Mouse (Mus musculus): ENCODE data around the gene Fasl.

The Fasl gene

DNA sequence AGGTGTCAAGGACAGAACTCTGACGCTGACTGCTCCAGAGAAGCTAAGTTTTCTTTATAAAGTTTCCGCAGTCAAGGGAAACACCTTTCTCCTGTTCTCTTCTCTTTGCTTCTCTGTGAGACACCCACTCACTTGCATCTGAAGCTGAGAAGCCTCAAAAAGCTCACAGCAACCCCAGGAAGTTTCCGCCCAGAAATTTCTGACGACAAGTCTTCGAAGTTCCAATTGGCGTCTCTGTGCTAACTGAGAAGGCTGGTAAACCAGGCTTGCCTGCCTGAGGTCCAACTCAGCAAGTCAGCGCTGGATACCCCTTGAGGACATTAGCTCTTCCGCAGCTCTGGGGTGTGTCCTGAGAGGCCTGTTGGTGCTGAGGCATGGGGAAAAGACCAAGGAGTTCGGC, at the start of gene Fasl:
Gene Fasl, minus strand, starts transcription at position 157 of the 400 bp plus-strand sequence.
- in situ Hi-C loops (cut with MseI, MboI), result loop anchor here in 1 of 2 experiments (5.0 kb wide), 1 partner anchor 36 kb away; no protein-coding TSS in a partner anchor

DNA sequence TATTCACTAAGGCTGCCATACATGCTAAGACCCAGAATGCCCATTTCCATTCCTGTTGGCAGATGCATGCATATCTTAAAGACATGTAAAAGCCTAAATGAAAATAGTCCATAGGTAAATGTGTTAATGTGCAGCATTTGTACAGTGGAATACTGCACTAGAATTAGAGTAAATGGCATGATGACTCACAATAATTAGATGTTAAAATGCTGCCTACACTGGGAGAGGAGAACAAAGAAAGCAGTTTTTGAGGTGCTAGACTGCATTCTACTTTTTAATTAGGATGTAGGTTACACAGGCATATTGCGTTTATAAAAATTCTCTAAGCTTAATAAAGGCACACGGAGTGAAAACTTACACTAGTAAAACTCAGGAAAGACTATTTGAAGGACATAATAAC, 38.4 kb upstream of the Fasl start:
- in situ Hi-C loops (cut with MseI, MboI), result no loop called here

DNA sequence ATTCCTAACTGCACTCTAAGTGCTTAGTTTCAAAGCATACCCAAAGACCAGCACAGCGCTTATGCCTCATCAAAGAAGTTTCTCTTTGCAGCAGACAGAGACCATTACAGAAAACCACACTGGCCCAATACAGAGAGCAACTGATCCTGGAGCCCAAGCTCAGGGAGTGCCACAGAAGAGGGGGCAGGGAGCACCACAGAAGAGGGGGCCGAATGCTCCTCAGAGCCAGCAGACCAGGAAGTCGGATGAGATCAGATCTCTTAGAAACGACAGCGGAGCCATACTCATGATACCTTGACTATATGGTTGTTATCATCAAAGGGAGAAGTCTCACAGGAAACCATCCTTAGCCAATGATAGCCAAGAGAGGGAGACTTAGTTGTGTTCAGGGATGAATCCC, 21.1 kb upstream of the Fasl start:
- in situ Hi-C loops (cut with MseI, MboI), result no loop called here

DNA sequence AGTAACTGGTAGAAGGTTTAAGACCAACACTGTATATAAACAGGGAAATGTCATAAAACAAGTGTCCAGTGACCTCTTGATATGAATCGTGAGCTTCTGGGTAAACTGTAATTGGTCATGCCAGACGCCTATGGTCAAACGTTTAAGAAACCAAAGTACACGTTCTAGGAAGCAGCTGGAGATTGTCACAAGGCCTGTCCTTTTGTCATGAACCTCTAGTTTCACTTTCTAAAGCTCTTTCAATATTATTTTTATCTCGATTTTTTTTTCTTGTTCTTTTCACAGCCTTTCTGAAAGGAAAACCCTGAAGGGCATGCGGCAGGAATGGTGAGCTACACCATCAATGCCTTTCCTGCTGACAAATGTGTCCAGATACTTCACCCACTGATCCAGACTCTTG, 20.7 kb upstream of the Fasl start:
- in situ Hi-C loops (cut with MseI, MboI), result no loop called here

DNA sequence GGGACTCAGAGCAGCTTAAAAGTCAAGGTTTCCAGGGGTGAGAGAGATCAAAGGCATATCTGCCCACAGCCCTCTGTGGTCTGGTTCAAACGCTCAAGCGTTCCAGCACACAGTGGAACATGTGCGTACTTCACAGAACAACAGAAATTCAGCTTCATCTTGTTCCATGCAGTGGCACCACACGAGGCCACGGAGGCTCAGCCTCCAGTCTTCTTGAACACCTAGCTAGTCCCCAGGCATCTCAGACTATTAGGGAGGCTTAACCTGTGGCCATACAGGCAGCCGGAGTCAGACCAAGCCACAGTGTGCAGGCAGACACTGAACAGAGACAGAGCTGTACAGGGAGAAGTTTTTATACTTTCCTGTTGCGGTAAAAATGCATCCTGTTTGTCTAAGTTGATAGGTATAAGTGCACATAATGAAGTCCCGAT, 16.3 kb upstream of the Fasl start:
- in situ Hi-C loops (cut with MseI, MboI), result no loop called here

GRCm38 (mm10) chr1:161801321-161801720, 13.0 kb upstream of the Fasl start:
- in situ Hi-C loops (cut with MseI, MboI), result no loop called here

DNA sequence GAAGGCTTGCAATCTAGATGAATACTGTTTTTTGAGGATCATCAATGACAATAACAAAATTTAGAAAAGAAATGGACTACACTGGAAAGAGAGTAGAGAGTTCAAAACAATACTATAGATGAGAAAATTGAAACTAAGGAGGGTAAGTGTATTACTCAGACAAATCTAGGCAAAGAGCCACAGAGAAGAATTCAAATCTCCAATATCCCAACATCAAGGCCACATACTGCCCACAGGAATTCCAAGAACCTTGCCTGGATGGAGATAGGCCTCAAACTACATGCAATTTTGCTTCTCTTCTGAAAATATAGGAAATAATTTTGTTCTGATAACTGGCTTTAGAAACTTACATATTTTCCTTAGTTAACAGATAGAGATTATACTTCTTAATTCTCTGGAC, 12.0 kb upstream of the Fasl start:
- in situ Hi-C loops (cut with MseI, MboI), result no loop called here

- in situ Hi-C loops (cut with MseI, MboI), result no loop called here
Observed at GRCm38 (mm10) chr1:161799791-161800190, 11.5 kb upstream of the Fasl start.

DNA sequence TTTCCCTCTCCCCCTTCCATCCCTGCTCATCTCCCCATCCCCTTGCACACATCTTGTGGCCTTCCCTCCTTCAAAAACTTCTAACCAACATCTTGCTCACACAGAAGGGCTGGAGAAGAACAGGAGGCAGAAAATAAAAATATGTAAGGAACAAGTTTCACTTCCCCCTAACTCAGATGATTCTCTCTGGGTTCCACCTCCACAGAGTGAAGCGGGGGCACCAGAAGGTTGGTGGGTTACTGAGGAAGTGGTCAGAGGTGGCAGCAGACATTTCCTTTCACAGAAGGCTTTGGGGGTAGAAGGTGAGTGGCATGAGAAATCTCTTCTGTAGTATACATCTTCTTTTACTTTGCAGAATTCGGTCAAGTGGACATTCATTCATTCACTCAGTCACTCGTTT, 10.6 kb upstream of the Fasl start:
- in situ Hi-C loops (cut with MseI, MboI), result no loop called here

DNA sequence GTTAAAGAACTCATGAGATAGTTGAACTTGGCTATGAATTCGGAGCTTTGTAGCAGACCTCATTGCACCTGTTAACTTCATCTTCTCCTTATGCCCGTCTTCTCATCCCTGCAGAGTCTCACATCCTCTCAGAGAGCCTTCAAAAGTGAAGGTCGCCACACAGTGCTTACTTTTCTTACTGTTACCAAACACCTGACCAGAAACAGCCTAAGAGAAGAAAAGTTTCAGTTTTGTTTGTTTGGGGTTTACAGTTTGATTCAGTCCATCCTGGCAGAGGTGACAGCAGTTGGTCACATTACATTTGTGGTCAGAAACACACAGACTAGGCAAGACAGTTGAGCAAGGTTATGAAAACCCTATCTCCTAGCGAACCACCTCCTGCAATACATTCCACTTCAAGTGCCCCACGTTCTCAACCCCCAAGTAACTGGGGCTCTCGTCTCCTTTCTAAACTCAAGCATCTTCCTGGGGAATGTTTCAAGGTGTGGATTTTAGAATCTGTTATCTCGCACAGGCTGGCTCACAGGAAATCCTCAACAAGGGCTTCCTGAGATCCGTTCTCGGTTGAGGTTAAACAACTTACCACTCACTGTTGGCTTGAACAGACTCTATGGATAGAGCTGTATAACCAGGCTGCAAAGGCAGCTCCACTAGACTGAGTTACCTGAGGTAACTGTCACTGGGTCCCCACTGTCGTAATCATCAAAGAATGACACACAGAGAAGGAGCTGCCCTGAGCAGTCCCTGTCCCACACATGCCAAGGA, 6.3 kb upstream of the Fasl start:
- in situ Hi-C loops (cut with MseI, MboI), result no loop called here

DNA sequence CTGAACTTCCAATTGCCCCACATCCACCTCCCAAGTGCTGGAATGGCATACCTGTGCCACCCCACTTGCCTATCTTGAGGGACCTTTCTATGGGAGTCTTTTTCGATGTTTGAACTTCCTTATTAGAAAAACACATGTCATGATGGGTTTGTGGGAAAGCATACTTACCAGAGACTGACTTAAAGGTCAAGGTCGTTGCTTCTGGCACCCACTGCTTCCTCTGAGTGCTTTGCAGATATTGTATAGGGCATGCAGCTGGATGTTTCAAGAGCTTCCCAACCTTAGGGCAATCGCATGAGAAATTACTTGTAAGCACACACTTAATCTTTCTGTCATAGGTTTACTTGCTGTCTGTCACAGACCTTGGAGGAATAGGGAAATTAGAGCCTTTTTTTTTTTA, 5.0 kb upstream of the Fasl start:
- in situ Hi-C loops (cut with MseI, MboI), result no loop called here

DNA sequence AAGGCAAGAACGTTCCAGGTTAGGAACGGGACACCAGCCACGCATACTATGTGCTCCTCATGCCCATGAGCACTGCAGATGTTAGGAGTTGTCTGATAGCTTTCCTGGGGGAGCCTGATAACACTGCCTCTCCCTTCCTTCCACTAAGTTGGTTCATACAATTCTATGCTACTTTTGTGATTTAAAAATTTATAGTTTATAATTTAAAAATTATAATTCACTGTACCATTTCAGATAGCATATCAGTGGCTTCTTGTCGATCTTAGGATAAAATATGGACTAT, 4.3 kb upstream of the Fasl start:
- in situ Hi-C loops (cut with MseI, MboI), result no loop called here

DNA sequence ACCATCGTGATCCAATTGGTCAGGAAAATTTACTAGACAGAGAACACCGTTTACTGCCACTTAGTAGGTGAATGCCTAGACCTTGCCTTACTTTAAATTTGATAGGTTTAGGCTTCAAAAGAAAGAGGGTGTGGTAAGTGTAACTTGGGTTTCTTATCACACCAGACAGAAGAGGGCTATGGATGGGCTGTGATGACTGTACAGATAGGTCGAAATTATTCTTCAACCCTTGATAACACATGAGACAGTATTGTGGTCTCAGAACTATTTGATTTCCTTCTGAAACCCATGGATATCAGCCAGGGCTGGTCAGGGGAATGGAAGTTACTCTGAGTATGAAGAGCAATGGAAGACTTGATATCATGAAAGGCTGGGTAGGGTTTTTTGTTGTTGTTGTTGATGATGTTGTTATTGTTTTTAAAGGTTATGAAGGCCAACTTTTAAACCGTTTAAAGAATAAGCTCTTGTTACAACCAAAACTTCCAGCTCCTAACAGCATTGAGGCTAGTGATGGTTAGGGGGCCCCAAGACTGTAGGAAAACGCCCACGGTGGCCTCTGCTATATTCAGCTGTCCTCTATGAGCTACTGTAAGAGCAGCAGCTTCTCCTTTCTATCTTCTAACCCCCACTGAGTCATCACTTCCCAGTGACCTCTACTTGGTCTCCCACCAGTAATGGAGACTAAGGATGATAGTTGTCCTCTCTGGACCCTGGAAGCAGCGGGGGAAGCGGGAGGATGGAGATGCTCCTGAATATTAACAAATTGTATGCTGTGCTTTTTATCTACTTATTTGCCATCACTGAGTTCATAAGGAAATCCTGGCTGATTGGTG, 3.8 kb upstream of the Fasl start:
- in situ Hi-C loops (cut with MseI, MboI), result no loop called here

- in situ Hi-C loops (cut with MseI, MboI), result no loop called here
Observed at GRCm38 (mm10) chr1:161782725-161783124, 5.6 kb downstream of the Fasl start.

DNA sequence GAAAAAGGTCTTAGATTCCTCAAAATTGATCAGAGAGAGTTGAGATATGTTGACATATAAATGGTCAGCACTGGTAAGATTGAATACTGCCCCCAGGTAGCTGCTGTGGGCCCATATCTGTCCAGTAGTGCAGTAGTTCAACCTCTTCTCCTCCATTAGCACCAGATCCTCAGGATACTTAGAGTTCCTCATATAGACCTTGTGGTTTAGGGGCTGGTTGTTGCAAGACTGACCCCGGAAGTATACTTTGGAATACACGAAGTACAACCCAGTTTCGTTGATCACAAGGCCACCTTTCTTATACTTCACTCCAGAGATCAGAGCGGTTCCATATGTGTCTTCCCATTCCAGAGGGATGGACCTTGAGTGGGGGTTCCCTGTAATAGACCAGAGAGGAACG, 6.7 kb downstream of the Fasl start:
- in situ Hi-C loops (cut with MseI, MboI), result no loop called here

- in situ Hi-C loops (cut with MseI, MboI), result no loop called here
Observed at GRCm38 (mm10) chr1:161779057-161779456, 9.2 kb downstream of the Fasl start.

DNA sequence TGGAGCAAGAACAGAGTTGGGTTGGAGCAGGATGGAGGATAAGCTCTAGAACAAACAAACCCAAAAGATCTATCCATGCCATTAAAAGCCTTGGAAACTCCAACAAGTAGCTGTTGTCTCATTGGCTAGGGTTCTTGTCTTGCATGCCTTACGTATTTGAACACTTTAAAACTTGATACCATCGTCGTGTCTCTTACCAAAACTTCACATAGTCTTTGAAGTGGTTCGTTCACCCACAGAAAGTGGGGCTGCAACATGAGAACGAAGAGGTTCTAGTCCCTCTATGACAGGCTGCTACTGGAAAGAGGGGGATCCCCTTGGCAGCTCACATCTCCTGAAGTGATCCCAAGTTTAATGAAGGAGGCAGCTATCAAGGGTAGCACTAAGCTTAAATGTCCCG, 13.1 kb downstream of the Fasl start:
- in situ Hi-C loops (cut with MseI, MboI), result no loop called here

- in situ Hi-C loops (cut with MseI, MboI), result no loop called here
Observed at GRCm38 (mm10) chr1:161771293-161771692, 17.0 kb downstream of the Fasl start.

GRCm38 (mm10) chr1:161769329-161769728, 19.0 kb downstream of the Fasl start:
- in situ Hi-C loops (cut with MseI, MboI), result no loop called here

DNA sequence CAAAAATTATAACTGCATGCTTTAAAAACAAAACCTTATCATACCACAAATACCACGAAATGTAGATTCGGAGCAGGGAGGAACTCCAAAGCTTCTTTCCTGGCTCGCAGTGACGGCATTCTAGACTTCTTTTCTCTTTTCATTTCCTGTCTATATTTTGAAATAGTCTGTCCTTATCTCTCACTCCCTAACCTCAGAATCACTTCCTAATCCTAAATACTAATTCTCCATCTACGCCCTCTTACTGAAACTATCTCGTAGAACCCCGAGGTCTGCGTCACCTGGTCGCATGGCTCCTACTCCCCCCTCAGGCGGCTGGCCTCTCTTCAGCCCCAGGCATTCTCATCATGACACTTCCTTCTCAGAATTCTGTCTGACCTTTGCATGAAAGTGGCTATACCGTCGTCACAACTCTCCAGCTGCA, 21.2 kb downstream of the Fasl start:
- in situ Hi-C loops (cut with MseI, MboI), result no loop called here

- in situ Hi-C loops (cut with MseI, MboI), result no loop called here
Observed at GRCm38 (mm10) chr1:161766656-161767055, 21.6 kb downstream of the Fasl start.

DNA sequence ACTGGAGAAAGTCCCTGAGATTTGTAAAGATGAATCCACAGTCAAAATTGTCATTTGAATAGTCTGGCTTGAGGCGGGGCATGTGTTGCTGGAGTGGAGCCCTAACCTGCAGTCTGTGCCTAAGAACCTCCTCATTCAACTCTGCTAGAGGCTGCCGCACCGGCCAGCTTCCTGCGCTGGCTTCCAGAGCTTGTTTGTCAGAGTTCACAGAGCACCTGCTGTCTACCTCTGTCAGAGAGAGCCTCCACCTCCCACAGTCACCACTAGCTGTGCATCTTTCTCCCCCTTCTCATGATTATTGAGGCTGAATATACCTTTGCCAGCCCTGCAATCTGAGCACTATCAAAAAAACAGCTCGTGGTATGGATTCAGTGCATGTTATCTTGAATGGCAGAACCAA, 22.4 kb downstream of the Fasl start:
- in situ Hi-C loops (cut with MseI, MboI), result no loop called here

- in situ Hi-C loops (cut with MseI, MboI), result no loop called here
Observed at GRCm38 (mm10) chr1:161764964-161765363, 23.3 kb downstream of the Fasl start.

Data from mouse trophoblast stem cell (cell line).